Mouse (Mus musculus) urinary bladder, postnatal 4 days (tissue): ENCODE measurements at regions not wholly inside any gene's neighbourhood (a gene's known extent, or its start where the extent isn't known, plus 50 kb on each side); places are given as distances from the start of the nearest gene placed in this dataset.

Source experiments
- DNase-seq, 2 experiments: peaks; one replicate each; pipeline ENCODE4 v3.0.0; 2021 to 2022; ENCODE audit warnings: low spot score in 2 of 2

DNA sequence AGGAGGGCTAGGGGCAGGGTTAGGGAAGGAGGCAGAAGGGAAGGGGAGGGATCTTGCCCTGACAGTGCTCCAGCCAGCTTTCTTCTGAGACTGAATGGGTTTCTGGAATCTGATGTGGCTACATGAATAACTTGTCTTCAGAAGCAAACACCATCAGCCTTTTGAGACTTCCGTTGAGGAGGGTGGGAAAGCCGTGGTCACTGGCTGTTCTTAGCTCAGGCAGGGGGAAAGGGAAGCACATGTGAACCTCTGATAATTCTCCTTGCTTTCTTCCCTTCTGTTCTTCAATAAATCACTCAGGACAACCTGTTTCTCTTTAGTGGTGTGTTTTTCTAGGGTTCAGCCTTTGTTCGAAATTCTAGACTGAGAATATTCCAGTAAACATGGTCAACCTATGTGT lies 148.9 kb downstream of the Bcl11a start:
- DNase-seq = no peak

- no peak for DNase-seq
Measured at GRCm38 (mm10) chr11:24233376-24233775, 155.5 kb downstream of the Bcl11a start.

GRCm38 (mm10) chr11:24233821-24234220 lies 156.0 kb downstream of the Bcl11a start:
- no peak for DNase-seq

DNA sequence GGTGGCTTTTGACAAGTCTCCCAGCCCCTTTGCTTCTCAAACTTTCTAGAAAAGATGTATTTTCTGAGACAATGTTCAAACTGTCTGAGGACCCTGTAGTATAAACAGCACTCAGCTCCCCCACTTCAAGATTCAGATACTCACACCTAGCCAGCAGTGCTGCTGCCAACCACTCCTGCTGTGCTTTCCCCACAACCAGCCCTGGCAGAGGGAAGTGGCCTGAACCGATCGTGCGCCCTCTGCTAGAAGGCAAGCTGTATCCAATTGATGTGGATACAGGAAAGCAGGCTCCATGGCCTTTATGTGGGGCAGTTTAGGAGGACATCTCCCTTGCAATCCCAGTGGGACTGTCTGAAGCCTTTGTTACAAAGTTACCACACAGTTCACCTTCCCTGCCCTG lies 156.6 kb downstream of the Bcl11a start:
- DNase-seq = no peak

- DNase-seq = no peak
Measured at GRCm38 (mm10) chr11:24235326-24235725, 157.5 kb downstream of the Bcl11a start.

GRCm38 (mm10) chr11:24239631-24240030 lies 161.8 kb downstream of the Bcl11a start:
- no peak for DNase-seq

DNA sequence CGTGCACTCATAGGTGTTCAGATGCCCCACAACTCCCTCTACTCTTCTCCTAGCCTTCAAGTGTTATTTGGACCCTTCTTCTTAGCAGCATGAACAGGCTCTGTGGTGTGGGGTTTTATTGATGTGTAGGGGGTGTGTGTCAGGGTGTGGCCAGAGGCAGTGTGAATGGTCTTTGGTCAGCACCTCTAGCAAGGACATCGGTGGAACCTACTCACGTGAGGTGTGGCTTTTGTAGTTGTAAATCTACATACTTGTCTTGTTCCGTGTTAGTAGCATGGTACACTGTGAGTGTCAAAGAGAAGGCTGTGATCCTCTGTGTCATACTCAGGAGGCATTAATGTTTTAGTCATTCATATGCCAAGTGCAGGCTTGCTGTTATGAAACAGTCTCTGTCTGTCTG lies 164.2 kb downstream of the Bcl11a start:
- DNase-seq = no peak

DNA sequence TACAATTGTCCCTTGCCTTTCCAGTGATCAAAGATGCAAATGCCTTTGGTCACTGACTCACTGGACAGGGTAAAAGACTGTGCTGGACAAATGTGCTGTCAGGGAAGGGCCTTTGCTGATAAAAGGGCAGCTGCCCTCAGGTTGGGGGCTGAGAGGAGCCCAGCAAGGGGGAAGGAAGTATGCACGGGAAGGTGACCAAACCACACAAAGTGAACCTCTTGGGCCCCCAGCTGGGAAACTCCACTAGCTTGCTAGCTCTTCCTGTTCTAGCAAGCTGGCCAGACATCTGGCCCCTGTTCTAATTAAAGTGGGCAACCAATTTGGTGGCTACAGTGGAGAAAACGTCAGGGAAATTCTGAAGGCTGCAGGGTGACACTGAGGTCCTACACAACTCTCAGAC lies 165.0 kb downstream of the Bcl11a start:
- DNase-seq = no peak

DNA sequence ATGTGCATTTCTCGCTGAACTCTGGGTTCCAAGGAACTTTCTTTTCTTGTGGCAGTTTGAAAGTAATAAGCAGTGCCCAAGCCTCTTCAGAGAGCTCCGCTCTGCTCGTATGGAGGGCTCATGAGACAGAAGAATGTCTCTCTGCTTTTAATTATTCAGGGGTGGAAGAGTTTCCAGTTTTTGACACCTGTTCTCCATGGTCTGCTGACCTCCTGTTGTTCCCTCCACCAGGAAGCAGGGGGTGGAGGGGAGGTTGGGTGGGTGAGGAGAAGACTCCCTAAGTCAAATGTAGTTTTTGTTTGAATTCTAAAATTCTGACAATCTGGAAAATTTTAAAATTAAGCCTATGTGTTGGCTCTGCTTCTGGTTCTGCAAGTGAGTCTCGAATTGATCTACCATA lies 167.5 kb downstream of the Bcl11a start:
- no peak for DNase-seq

- no peak for DNase-seq
Measured at GRCm38 (mm10) chr11:24246314-24246713, 168.5 kb downstream of the Bcl11a start.

DNA sequence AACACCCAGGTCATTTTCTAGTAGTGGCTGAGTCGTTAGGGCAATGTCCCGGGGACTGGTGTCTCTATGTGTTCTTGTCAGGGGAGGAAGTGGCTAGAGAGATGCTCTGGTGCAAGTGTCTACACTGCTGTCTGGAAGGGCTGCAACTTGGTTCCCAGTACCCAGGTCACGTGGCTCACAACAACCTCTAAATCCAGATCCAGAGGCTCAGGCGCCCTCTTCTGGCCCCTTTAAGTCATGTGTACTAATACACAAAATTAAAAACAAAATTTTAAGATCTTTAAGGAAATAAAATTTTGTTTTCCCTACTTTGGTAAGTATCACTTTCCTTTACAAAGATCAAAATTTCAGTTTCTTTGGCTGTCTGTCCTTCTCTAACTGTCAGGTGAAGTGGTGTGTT lies 169.4 kb downstream of the Bcl11a start:
- no peak for DNase-seq

- DNase-seq = no peak
Measured at GRCm38 (mm10) chr11:24251516-24251915, 173.7 kb downstream of the Bcl11a start.

GRCm38 (mm10) chr11:24255201-24256060 lies 177.6 kb downstream of the Bcl11a start:
- peak in 1 of 2 experiments; percentile 43 for DNase-seq

- DNase-seq = no peak
Measured at GRCm38 (mm10) chr11:24257741-24258140, 179.9 kb downstream of the Bcl11a start.

DNA sequence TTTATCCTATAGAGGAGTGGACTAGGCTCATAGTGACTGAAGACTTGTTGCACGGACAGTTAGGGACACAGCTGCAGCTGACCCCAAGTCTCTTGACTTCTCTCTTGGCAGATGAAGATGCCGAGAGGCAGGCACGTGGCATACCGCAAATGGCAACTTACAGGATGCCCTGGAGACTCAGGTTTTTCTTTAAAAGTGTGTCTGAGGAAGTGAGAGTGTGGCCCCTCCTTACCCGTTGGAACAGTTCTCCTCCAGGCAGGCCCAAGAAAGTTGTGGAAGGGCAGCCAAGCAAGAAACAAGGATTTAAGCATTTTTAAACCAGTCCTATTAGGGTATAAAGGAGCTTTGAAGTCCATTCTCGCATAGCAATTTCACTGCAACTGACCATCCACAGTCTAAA lies 180.5 kb downstream of the Bcl11a start:
- DNase-seq = no peak

- no peak for DNase-seq
Measured at GRCm38 (mm10) chr11:24259668-24260067, 181.8 kb downstream of the Bcl11a start.

DNA sequence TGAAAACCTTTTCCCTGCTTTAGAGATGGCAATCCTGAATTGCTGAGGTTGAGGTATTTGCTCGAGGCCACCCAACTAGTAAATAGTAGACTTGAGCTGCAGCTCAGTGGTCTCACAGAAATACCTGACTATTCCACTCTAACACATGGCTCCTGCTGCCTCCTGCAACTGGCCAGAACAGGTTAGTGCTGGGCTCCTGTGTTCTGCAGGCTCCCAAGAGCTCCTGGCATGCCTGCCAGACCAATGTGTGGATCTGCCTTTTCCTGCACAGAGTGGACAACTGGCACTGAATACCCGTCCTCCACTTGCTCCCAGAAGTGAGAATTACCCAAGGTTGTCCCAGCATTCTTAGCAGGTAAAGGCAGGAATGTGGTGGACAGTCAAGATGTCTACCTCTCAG lies 191.2 kb downstream of the Bcl11a start:
- no peak for DNase-seq

GRCm38 (mm10) chr11:24281628-24282027 lies 203.8 kb downstream of the Bcl11a start:
- no peak for DNase-seq

DNA sequence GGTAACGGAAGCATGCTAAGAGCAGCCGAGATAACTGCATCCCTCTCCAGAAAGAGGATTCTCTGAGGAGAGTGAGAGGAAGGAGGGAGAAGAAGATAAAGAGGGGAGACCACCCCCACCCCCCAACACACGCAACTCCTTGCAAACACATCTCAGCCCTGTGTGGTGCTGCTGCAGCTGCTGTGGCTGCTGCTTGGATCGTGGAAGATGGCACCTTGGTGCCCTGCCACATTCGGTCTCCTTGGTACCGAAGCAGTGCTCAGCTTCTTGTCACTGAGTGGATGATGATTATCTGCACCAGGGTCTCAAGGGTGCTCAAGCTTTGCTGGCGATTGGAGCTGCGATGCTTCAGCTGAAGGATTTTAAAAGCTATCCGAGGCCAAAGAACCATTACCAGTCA lies 204.7 kb downstream of the Bcl11a start:
- no peak for DNase-seq

DNA sequence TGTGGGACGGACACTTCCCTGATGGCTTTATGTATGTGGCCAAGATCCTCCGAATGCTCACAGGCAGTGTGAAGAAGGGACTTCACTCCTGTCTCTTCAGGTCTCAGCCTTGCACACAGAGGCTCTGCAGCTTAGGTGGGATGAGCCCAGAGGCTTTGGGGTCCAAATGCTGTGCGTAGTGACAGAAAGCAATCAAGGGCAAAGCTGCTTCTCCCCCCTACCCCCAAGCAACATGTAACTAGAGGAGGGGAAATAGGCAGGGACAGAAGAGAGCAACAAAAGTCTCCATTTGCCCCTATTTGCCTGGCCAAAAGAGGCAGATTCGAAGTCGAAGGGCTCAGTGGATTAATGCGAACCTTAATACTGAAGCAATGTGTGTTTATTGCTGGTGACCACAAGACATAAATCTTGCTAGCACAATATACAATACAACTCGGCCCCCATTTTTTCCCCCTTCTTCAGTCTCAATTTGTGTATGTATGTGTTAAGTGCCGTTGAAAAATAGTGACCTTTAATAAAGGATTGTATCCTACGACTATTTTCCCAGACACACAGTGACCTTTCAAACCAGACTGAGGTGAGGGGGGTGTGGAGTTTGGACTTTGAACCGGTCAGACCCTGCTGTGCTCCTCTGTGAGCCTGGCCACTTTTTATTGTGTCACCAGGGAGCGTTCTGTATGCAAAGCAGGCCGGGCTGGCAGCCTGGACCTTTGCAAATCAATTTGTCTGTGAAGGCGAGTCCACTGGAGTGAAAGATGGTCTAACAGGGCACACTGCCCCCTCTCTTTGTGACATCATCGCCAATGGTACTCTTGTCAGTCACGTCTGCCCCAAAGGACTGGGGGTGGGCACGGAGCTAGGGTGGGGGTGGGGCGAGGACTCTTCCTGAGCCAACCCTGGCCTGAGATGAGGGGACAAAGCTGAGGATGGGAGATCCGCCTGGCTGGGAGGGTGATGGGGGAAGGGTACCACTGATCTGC lies 208.6 kb downstream of the Bcl11a start:
- DNase-seq = no peak

- no peak for DNase-seq
Measured at GRCm38 (mm10) chr11:24293209-24293608, 215.4 kb downstream of the Bcl11a start.

DNA sequence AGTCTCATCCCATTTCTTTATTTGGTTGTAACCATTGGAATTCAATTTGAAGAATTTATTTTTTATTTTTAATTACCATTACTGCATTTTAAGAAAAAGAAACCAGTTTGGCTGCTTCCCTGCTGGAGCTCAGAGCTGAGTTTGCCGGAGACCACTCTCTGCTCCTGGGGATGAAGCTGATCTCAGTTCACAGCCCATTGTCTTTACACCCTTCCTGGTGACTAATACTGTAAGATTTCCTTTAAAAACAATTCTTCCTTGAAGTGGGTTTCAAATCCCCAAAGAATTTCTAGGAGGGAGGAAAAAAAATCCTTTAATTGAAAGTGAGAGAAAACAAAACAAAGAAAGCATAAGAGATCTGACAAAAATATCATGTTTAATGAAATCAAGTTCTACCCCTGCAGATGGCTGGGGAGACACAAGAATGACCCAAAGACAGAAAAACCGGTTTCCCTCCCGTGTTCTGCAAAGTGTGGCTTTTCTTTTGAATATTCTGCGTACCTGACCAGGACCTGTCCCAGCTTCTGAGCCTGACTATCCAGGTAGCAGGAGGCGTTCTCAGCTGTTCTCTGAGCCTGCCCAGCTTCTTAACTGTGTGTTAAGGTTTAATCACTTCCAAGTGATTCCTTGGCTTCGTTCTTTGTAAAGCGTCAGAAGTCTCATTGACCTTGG lies 216.1 kb downstream of the Bcl11a start:
- no peak for DNase-seq
